Mouse (Mus musculus) neutrophil, adult 5-6 weeks (primary cell): ENCODE data around the gene Wdr78. TPM values are rescaled to one million over a fixed set of nuclear protein-coding genes. Genes with fewer than 3 reads are reported as not detected.

ENCODE experiments used
- ATAC-seq: fragments of 151-379, 151-347 bp; 2 replicates; pipeline ENCODE4 v1.8.0; 2017; ENCODE audit warnings: mild to moderate bottlenecking, moderate TSS enrichment; ENCODE audit not compliant: insufficient number of reproducible peaks, poor library complexity, low FRiP score, severe bottlenecking; ENCODE audit errors: extremely low read depth
- total RNA-seq: library from RNA; stranded (forward); fragments of 200-1000 nt; gene quantifications from 2 replicates; pipeline ENCODE4 v1.2.3, GENCODE M21; 2017

Wdr78 gene
- 3.4 and 4.8 TPM in 2 replicates for total RNA-seq

DNA sequence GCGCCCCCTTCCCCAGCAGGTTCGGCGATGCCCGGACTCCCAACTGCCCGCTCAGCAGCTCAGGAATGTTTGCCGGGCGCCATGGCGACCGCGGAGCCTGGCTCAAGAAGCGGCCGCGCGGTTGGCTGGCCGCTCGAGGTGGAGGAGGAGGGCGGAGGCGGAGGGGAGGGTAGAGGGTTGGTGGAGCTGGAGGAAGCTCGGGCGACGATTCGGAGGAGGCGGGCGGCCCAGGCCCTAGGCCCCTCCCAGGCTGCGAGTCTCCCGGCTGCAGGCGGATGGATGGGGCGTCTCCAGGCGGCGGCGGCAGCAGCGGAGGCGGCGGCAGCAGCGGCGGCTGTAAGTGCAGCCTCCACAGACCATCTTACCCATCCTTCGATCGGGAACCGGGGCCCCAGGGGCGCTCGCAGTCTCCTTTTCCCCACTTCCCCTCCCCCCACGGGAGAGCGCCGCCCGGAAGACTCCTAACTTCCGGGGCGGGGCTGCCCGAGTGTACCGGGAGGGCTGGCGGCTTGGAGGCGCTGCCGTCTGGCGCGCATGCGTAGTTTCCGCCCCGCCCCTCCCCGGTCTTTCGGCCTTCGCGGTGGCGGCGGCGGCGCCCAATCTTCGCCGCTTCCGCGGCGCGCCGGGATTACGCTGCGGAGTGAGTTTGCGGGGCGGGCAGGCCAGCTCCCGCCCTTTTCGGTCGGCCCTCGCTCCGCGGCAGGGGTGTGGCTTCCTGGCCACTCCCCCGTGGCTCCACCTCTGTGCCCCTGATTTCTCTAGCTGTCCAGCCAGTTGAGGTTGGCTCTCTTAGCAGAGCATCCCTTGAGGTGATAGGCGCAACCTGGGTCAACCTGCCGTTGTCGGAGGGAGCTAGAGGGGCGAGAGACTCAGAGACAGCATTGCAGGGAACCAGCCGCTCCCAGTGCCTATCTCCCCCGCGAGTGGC is at the start of gene Wdr78, which contains the start of gene Mier1:
TSS of gene Wdr78 (minus strand) at position 372 of the 928 bp plus-strand sequence.
TSS of gene Mier1 (plus strand) at position 207 of the 928 bp plus-strand sequence.
- peak; percentile 92 for ATAC-seq

DNA sequence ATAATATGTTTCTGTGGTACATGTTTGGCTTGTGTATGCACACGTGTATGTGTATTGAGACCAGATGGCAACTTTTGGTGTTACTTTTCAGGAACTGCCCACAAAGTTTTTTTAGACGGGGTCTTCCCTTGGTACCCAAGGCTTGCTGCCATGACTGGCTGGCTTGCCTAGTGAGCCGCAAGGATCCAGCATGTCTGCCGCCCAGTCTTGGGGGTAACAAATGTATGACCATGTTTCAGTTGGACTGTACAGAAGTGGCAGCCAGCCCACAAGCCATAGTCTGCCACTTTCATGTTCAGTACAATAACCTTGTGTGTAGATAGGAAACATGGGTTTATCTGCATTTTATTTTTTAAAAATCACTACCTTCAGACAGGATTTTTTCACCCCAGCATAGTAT is 44.4 kb upstream of the Wdr78 start:
- ATAC-seq: no peak

DNA sequence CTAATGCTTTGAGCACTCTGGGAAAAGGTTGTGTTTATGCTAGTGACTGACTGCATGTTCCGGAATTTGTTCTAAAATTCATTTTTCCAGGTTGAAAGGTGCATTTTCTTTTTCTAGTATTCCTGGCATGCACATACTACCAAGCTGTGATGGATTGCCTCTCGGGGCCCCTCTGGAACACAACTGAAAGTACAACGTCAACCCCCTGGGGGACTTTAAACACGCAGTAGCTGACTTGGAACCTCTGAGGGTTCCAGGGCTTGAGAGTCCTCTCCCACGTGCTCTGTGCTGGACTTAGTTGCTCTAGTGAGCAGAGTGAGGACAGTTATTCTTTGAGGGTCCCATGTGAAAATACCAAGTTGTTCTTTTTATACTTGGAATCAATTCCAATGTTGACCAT is 37.6 kb upstream of the Wdr78 start:
- ATAC-seq: no peak

DNA sequence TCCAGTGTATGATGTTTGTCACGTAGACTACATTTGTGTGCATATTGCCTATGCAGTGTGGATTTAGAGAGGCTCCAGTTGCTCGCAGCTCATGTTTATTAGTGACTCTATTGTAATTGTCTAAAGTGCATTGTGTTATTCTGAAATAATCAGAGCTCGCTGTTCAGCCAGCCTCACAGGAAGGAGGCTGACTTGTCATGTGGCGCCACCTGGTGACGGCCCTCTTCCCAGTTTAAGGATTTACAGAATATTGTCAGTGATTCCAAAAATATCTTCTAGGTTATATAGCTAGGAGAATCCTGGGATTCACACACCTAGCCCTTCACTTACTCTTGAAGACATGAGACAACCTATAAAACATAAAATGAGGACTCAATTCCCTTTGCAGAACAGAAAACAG is 32.0 kb upstream of the Wdr78 start:
- peak; percentile 56 for ATAC-seq

DNA sequence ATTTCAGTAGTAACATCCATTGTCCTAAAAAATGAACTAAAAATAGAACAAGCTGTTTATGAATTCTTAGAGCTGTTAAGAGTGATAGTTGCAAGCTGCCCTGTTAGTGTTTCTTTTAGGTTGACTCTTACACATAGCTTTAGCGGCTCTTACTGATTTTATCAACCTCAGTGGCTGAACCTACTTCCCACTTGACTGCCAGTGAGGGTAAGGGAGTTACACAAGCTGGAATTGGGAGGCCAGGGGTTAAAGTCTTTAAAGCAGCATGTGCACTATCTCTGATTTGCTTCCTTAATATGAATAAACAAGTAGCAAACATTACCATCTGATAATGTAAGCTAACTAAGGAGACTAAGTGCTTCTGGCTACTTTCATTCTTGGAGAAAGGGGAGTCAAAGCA is 22.6 kb upstream of the Wdr78 start:
- no peak for ATAC-seq

DNA sequence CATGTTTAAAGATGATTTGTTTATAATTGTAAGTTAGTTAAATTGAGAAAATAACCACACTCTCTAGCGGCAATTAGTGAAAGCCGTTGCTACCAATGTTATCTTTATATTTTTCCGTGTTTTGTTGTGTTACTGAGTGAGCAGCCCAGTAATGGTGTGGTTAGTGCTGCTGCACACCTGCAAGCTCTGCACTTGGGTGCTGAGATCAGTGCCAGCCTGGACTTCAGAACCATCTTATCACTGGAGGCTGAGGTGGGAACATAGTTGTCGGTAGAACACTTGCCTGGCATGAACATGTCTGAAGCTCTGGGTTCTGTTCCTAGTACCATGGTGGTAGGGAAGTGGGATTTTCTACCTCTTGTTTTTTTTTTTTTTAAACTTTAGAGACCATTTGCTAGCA is 12.2 kb upstream of the Wdr78 start:
- ATAC-seq: no peak

DNA sequence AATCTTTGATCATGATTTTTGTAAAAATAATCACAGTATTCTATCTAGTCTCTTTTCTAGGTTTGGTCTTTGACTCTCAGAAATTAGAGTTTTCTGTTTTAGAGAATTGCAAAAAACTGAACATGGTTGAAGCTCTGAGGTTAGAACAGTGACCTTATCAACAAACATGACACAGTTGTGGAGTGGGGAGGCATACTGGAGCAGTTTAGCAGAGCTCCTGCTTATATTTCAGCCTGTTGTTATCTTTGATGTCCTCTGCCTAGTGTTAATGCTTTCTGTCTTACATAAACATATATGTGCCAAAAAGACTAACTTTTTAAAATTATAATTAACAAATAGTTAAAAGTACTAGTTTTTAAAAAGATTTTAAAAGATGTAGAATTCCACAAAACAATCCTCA is 9.3 kb upstream of the Wdr78 start:
- no peak for ATAC-seq

DNA sequence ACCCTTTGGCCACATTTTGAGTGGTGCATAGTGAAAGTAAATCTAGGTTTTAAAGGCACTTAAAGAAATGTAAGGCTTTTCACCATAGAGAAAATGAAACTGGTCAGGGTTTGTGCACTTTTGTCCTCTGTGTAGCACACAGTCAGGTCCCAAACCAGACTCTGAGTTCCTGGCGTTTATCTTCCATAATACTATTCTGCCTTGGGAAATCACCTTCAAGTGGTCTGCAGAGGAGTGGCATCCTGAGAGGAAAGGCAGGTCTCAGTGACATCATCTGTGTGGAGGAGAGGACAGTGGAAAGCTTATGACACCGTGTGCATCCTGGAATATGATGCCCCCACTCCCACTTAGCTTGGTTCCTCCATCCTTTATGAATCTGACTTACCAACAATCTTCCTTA is 8.7 kb upstream of the Wdr78 start:
- no peak for ATAC-seq

DNA sequence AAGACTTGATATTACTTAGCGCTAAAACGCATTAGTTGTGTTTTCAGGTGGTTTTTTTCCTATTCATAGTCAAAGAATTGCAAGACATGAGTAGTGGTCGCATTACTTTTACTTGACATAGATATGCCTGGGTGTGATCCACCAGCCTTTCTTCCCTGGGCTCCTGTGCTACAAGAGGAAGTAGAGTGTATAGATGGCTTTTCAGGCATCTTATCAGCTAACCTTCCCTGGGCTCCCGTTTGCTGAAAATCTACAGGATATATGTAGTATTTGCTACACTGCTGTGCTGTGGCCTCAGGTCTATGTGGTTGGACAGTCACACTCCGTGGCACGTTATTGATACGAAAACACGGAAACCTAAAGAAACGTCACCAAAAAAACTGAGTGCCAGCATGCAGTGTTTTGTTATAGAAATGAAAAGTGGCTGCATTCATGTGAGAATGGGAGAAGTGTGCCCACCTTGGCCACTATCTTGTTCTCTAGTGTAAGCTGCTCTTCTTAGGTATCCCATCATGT is 6.6 kb upstream of the Wdr78 start:
- no peak for ATAC-seq

DNA sequence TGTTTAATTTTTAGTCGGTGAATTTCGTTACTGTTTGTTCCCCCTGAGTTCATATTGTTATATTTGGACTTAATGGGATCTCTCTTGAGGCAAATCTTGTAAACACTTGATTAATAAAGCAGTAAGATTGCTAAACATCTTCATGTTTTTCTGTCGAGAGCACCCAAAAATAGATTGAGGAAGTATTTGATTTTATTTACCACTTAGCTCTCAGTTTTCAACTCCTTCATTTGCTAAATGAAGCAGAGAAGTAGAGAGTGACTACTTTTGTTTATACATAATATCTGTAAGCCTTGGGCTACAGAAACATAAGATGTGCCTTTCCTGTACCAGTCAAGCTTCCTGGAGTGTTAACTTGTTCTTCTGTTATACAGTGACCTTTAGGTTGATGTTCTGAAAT is 6.0 kb upstream of the Wdr78 start:
- ATAC-seq: no peak

DNA sequence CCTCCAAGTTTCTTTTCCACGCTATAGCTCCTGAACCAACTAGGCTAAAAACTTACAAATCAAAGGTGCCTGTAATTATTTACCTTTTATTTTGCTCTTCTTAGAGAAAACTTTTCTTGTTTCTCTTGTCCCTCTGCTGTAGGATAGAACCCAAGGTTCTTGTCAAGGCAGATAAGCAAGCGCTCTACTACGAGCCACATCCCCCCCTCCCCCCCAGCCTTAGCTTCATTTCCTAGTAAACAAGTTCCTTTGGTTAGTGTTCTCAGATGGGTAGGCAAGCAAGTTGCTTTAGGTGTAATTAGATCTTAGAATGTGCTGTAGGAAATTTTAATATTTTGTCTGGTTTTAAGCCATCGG is 5.7 kb upstream of the Wdr78 start:
- ATAC-seq: no peak

DNA sequence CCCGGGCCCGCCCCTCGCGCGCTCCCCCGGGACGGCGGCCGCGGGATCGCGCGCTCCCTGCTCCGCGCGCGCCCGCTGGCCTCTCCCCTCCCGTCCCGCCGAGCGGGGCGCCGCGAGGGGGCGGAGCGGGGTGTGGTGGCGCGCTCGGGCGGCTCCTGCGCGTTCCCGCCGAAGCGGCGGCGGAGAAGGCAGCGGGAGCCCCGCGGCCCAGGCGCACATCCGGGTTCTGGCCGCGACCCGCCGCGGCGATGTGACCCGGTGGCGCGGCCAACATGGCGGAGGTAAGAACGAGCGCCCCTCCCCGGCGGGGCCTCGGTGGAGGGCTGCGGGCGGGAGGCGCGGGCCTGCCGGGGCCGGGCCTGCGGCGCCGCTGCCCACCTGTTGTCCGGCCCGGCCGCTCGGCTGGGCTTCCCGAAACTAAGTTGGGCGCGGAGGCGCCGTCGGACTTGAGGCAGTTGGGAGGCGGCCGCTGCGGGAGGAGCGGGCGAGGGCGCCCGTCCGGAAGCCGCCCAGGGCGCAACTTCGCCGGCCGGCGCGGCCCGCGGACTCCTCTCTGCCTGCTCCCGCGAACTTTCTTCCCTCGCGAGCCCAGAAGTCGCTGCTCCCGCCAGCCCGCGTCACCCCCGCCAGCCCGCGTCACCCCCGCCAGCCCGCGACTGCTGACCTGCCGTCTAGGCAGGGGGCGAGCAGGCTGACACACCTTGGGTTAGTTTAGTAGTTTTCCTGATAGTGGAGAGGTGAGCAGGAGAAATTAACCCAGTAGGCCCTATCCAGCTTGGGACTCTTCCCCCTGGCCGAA is 5.1 kb upstream of the Wdr78 start:
- ATAC-seq: peak; percentile 14; the same call in 1 of the 2 replicates

DNA sequence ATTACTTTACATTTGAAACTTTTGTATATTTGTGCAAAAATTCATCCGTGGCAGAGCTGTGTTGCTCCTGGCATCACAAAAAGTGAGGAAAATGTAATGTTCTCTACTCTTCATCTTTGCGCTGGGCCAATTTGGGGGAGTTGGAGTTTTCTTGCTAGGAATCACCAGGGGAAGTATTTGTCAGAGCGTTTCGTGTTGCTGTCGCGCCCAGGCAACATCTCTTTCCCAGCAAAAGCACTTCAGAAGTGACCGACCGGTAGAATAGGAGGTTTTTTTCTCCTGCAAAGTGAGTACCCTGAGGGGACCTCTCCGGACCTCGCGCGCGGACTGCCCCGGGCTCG is 4.5 kb upstream of the Wdr78 start:
- no peak for ATAC-seq

DNA sequence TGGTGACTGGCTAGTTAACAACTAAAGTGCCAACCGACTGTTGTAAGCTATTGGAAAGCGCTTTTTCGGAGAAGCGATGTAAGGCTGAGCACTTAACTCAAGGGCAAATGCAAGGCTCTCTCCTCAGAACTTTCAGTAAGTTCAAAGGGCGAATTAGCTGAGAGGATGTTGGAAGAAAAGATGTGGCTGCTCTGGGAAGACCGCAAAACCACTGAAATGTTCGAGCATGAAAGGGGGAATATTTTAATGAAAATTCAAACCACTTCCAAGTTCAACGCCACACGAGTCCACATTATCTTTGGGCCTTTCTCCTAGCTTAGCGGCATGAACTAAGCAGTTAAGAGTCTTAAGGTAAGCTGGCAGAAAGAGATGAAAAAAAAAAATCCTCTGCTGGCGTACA is 953 bp downstream of the Wdr78 start:
- ATAC-seq: no peak

DNA sequence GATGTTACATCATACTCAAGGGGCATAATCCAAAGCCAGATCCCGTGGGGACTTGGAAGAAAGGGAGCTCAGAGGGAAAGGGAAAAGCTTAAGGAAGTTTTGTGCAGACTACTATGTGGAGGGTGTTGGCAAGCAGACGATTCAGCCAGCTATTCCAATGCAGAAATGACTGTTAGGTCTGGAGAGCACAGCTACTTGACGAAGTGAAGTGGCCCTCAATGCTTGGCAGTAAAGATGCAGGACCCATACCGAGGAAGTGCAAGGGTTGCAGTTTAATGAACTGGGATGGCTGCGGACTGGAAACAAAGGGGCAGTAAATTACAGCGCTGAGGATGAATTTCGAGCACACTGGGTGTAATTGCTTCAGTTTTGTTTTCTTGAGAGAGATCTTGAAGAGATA is 1.7 kb downstream of the Wdr78 start:
- no peak for ATAC-seq

DNA sequence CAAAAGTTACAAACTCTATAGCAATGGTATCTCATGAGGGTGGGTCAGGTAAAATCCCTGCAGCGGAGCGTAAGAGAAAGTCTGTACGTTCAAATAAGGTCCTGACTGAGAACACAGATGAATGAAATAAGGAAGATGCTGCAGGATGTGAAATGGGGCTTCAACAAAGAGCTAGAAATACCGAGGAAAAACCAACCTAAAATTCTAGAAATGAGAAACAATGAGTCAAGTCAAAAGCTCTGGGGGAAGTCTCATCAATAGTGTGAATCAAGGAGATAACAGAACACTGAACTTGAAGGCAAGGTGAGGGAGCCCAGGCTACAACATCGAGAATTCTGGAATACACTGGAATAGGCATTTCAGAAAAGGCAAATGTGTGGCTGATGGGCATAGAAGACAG is 15.8 kb downstream of the Wdr78 start:
- no peak for ATAC-seq

DNA sequence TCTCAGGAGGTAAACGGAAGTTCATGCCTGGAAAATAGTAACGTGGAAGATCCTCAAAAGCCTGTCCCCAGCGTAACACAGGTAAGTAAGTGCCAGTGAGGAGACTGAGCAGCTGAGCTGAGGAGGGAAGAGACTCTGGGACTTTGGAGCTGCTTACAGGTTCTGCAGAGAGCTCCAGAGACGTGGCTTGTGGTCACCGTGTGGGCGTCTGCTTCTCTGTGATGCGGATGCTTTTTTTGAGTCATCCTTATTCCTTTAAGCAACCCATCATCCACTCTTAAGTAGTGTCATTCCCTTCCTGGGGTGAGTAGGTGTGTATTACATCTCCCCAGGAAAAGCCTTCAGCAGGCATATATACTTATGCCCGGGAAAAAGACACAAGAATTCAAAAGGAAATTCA is 18.4 kb downstream of the Wdr78 start:
- ATAC-seq: no peak

DNA sequence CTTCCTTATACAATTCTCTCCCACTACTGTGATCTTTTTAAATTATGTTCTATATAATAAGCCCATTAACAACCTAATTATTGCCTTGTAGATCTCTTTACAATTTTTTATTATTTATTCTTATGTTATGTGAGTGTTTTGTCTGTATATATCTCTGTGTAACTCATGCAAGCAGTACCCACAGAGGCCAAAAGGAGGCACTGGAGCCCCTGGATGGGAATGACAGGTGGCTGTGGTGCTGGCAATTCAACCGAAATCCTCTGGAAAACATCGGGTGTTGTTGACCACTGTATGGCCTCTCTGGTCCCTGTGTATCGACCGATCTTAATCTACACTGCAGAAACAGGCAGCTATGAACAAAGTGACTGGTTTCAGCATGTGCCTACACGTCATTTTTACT is 29.1 kb downstream of the Wdr78 start:
- no peak for ATAC-seq

DNA sequence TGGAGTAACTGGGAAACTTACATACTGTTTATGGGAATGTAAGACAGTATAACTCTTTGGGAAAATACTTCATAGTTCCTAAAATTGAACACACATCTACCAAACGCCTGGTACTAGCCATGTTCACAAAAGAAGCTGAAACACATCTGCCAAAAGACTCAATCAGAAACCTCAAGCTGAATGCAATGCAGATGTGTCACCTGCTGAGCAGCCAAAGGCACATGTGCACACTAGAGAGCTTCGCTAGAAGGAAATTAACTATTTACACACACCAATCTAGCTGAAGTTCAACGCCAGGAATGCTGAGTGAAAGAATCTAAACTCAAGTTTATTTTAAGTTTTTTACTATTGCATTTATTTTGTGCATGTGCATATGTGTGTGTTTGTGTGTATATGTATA is 43.7 kb downstream of the Wdr78 start:
- no peak for ATAC-seq
